In the genomic region with DNA sequence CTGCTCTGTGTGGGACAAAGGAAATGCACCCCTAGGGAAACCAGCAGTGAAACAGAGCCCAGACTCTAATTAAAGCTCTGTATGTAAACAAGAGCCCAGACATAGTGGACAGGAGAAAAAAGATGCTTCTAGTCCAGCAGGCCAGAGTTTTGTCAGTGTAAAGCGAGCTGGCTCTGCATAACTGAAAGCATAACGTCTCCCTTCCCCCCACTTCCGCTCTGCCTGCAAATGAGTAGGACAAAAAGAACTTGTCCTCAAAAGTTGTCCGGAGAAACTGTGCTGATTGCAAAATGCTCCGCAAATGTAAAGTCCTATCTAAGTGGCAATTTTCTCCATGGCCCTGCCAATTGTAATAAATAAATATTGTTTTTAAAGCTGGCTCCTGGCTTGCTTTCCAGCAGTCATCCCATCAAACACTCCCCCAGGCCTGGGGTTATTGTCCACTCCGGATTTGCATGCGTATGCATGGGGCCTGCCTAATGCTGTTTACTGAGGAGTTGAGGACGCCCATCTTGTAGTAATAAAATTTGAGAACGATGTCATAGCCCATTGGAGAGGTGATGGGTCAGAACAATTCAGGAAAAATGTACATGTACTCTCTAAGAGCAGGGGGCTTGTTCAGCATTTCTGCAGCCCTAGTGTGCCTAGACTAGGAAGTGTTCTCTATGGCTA, we compare ENCODE assay signal across 21 mouse cellular contexts.
A peak's percentile ranks its signal among the peaks of the same experiment; 100 is the strongest.
DNase-seq lines count a peak whose midpoint lies in the region; ATAC-seq and TF ChIP-seq lines count a peak whose summit lies in the region.
"Had no signal": no experiment of that assay in that cellular context is flagged by ENCODE, and none has a peak within 500 bp of the region (broad histone marks: within the 10 kb centered on the region; RNA-seq: fewer than 3 reads in every experiment).

No protein-coding gene starts in this region.

- H3K27me3 ChIP-seq in liver, adult 2 months (ENCODE audit: control insufficient read depth, insufficient read depth, low read length), result no peaks in the 10 kb centered on the region
- H3K27me3 ChIP-seq in liver, embryonic 12.5 days (replicated peaks), result 0 out of 2 replicates have a peak, but pooled peaks cover 2% of the 10 kb centered on the region
- H3K27me3 ChIP-seq: liver, embryonic 15.5 days; neural tube, embryonic 13.5 days had no signal

- peak; percentile 14 for DNase-seq in embryo, embryonic 10 days (ENCODE audit: low spot score)
- no peak for DNase-seq in embryo, embryonic 9.5 days (ENCODE audit: extremely low spot score)
- peak; percentile 51 for DNase-seq in liver, adult 2 months (ENCODE audit: extremely low read depth, low read depth, low spot score)
- DNase-seq in Muller cell, postnatal 12 days (ENCODE audit: inconsistent ontology term), result peak; percentile 33
- DNase-seq in kidney, postnatal 10 days, result peak; percentile 73
- DNase-seq in left cerebral cortex, adult 18-20 months (ENCODE audit: low spot score in 2 of 2), result no peak
- DNase-seq: cerebellum, adult 11 months; cerebellum, postnatal 14 days; gastrocnemius, adult 2 months; heart, postnatal 4 days; layer of hippocampus, postnatal 36 days; thymus, postnatal 25 days had no signal

- no peak overlapping the region for H3K4me3 ChIP-seq in liver, adult 2 months (ENCODE audit: insufficient read depth, low read depth, low read length)
- H3K4me3 ChIP-seq in liver, embryonic 12.5 days, result no peak overlapping the region
- H3K4me3 ChIP-seq: embryonic facial prominence, embryonic 13.5 days; forebrain, embryonic 10.5 days; gastrocnemius, adult 2 months; liver, embryonic 15.5 days; megakaryocyte, embryonic 14.5 days; neural tube, embryonic 13.5 days had no signal

- no peaks in the 10 kb centered on the region for H3K79me2 ChIP-seq in liver, adult 2 months (ENCODE audit: control insufficient read depth, insufficient read depth, low read length)

- ATAC-seq in liver, embryonic 12.5 days, result no peak
- no peak for ATAC-seq in erythroid progenitor cell, adult 5-6 weeks (replicated peaks; ENCODE audit: low FRiP score, poor library complexity, severe bottlenecking)
- ATAC-seq: CD4-positive, CD25-positive, alpha-beta regulatory T cell, adult 4 months had no signal

- TF ChIP-seq CTCF in liver, adult 2 months (IDR thresholded peaks at IDR 0.05; ENCODE audit: low read depth, low read length), result no peak

- no peak for TF ChIP-seq POLR2A in liver, adult 2 months (IDR thresholded peaks at IDR 0.05; ENCODE audit: extremely low read depth, insufficient read depth, low read length)

- H3K9me3 ChIP-seq in liver, embryonic 12.5 days (replicated peaks), result no peaks in the 10 kb centered on the region
- H3K9me3 ChIP-seq: embryonic facial prominence, embryonic 13.5 days; forebrain, embryonic 10.5 days; G1E; liver, embryonic 15.5 days; megakaryocyte, embryonic 14.5 days; neural tube, embryonic 13.5 days had no signal

- 62% methylated on average over 9 of the region's 9 CpGs for WGBS in liver, adult 2 months
- WGBS in liver, embryonic 12.5 days (ENCODE audit: insufficient replicate concordance), result 54% methylated on average over 9 of the region's 9 CpGs

- no peaks in the 10 kb centered on the region for H3K36me3 ChIP-seq in liver, adult 2 months (ENCODE audit: control insufficient read depth, insufficient read depth, low read length)
- no peaks in the 10 kb centered on the region for H3K36me3 ChIP-seq in liver, embryonic 12.5 days
- H3K36me3 ChIP-seq: embryonic facial prominence, embryonic 13.5 days; forebrain, embryonic 10.5 days; G1E; liver, embryonic 15.5 days; neural tube, embryonic 13.5 days had no signal

- H3K4me1 ChIP-seq in liver, adult 2 months (ENCODE audit: control insufficient read depth, insufficient read depth, low read length), result no peaks in the 10 kb centered on the region
- H3K4me1 ChIP-seq in liver, embryonic 12.5 days, result no peaks in the 10 kb centered on the region
- H3K4me1 ChIP-seq: embryonic facial prominence, embryonic 13.5 days; liver, embryonic 15.5 days; megakaryocyte, embryonic 14.5 days had no signal

- no peak overlapping the region for H3K4me2 ChIP-seq in liver, embryonic 12.5 days
- H3K4me2 ChIP-seq: embryonic facial prominence, embryonic 13.5 days; liver, embryonic 15.5 days; neural tube, embryonic 13.5 days had no signal

- no peak overlapping the region for H3K9ac ChIP-seq in liver, adult 2 months (ENCODE audit: low read depth, low read length)
- H3K9ac ChIP-seq in liver, embryonic 12.5 days, result no peak overlapping the region
- H3K9ac ChIP-seq: embryonic facial prominence, embryonic 13.5 days; liver, embryonic 15.5 days; neural tube, embryonic 13.5 days had no signal

- H3K27ac ChIP-seq in liver, adult 2 months (replicated peaks; ENCODE audit: insufficient read depth, low read depth, low read length), result no peak overlapping the region; the same call in 1 of the 2 replicates
- H3K27ac ChIP-seq in liver, embryonic 12.5 days, result no peak overlapping the region
- H3K27ac ChIP-seq: embryonic facial prominence, embryonic 13.5 days; forebrain, embryonic 10.5 days; gastrocnemius, adult 2 months; liver, embryonic 15.5 days; neural tube, embryonic 13.5 days had no signal

Comparison
In these comparisons a context has a peak if more than half of its experiments do, and no peak if none do; other contexts are left out.
1. DNase-seq: peak in embryo, embryonic 10 days (single experiment), liver, adult 2 months (single experiment), Muller cell, postnatal 12 days (single experiment) and kidney, postnatal 10 days (single experiment); none in embryo, embryonic 9.5 days (single experiment) and left cerebral cortex, adult 18-20 months (0 of 2).